Comparison of ENCODE assay signal across 8 mouse cellular contexts in genomic region chr4:117095551-117096452, GRCm38 (mm10). TPM values are rescaled to one million over a fixed set of nuclear protein-coding genes. Genes with fewer than 3 reads are reported as not detected.
DNase-seq lines count a peak whose midpoint lies in the region; ATAC-seq and TF ChIP-seq lines count a peak whose summit lies in the region.

TSS of gene Ptch2 (plus strand) at chr4:117096075.

- peak within 1 kb of the TSS; percentile 76 to 92 for H3K4me3 ChIP-seq in ES-E14 (ENCODE audit: insufficient read depth in 1 of 2, low read depth in 1 of 2, low read length in 2 of 2, poor library complexity in 1 of 2, severe bottlenecking in 1 of 2)
- peak within 1 kb of the TSS; percentile 50 for H3K4me3 ChIP-seq in forebrain, embryonic 16.5 days (replicated peaks; ENCODE audit: low read length)
- peak within 1 kb of the TSS; percentile 60 for H3K4me3 ChIP-seq in layer of hippocampus, adult 2 months
- H3K4me3 ChIP-seq in lung, adult 2 months (replicated peaks; ENCODE audit: extremely low read depth, low read depth, low read length): peak within 1 kb of the TSS; percentile 41
- H3K4me3 ChIP-seq in olfactory bulb, adult 2 months (ENCODE audit: insufficient read depth, low read depth, low read length): peak within 1 kb of the TSS; percentile 73

- intact Hi-C loops in heart, postnatal 14 days (cut with DNase I): loop anchor here (5.0 kb wide), 2 partner anchors 79 to 94 kb away; partner anchors contain the start of gene Eif2b3

- H3K27ac ChIP-seq in ES-E14 (ENCODE audit: insufficient read depth, low read depth, low read length, poor library complexity, severe bottlenecking): peak within 1 kb of the TSS; percentile 46
- H3K27ac ChIP-seq in forebrain, embryonic 16.5 days (ENCODE audit: low read length): no peak within 1 kb of the TSS
- peak within 1 kb of the TSS; percentile 33; the same call in 1 of the 2 replicates for H3K27ac ChIP-seq in layer of hippocampus, adult 2 months
- no peak within 1 kb of the TSS; the same call in 1 of the 2 replicates for H3K27ac ChIP-seq in olfactory bulb, adult 2 months (ENCODE audit: insufficient read depth, low read depth, low read length)

- in situ Hi-C loops in ES-E14 (cut with MboI; ENCODE audit: low sequenced_read_pairs in 2 of 2, unreplicated experiment in 2 of 2): no loop called here

- H3K4me2 ChIP-seq in forebrain, embryonic 16.5 days (ENCODE audit: low read length): peak within 1 kb of the TSS; percentile 76

- under 1% methylated on average over 46 of the region's 50 CpGs for WGBS in forebrain, embryonic 16.5 days
- WGBS in lung, adult 2 months: 3% methylated on average over 50 of the region's 50 CpGs
- WGBS in olfactory bulb, adult 2 months: under 1% methylated on average over 49 of the region's 50 CpGs

- H3K36me3 ChIP-seq in ES-E14 (ENCODE audit: control insufficient read depth, insufficient read depth, low read length, poor library complexity, severe bottlenecking): peaks cover 7% of the 10 kb centered on the region; the same call in 1 of the 2 replicates
- H3K36me3 ChIP-seq in forebrain, embryonic 16.5 days (ENCODE audit: control insufficient read depth, insufficient read depth): no peaks in the 10 kb centered on the region

- H3K9ac ChIP-seq in ES-E14 (ENCODE audit: insufficient read depth, low read depth, low read length, poor library complexity, severe bottlenecking): peak within 1 kb of the TSS; percentile 84
- H3K9ac ChIP-seq in forebrain, embryonic 16.5 days (replicated peaks; ENCODE audit: low read depth, low read length): peak within 1 kb of the TSS; percentile 59

- peaks cover 3 to 18% of the 10 kb centered on the region in 2 experiments; a peak in 3 of 4 replicates for H3K4me1 ChIP-seq in ES-E14 (ENCODE audit: control insufficient read depth in 2 of 2, insufficient read depth in 2 of 2, low read length in 2 of 2, poor library complexity in 1 of 2)
- peaks cover 10% of the 10 kb centered on the region for H3K4me1 ChIP-seq in forebrain, embryonic 16.5 days (replicated peaks; ENCODE audit: control insufficient read depth, insufficient read depth, low read length)
- peaks cover 2% of the 10 kb centered on the region; the same call in 1 of the 2 replicates for H3K4me1 ChIP-seq in lung, adult 2 months (ENCODE audit: control insufficient read depth, insufficient read depth, low read length)
- peaks cover 19% of the 10 kb centered on the region for H3K4me1 ChIP-seq in olfactory bulb, adult 2 months (ENCODE audit: control insufficient read depth, insufficient read depth, low read length)

- no peaks in the 10 kb centered on the region; the same call in 1 of the 2 replicates for H3K27me3 ChIP-seq in forebrain, embryonic 16.5 days (replicated peaks; ENCODE audit: control insufficient read depth, insufficient read depth, low read length)

- ATAC-seq in forebrain, embryonic 16.5 days: peak; percentile 92

- TF ChIP-seq CTCF in layer of hippocampus, adult 2 months (conservative IDR thresholded peaks at IDR 0.05): peak; percentile 43
- no peak for TF ChIP-seq CTCF in lung, adult 2 months (IDR thresholded peaks at IDR 0.05; ENCODE audit: insufficient read depth, low read length)
- no peak for TF ChIP-seq CTCF in olfactory bulb, adult 2 months (IDR thresholded peaks at IDR 0.05; ENCODE audit: insufficient read depth, low read depth, low read length)

- TF ChIP-seq POLR2A in lung, adult 2 months (IDR thresholded peaks at IDR 0.05; ENCODE audit: borderline replicate concordance, extremely low read depth, low read depth, low read length): no peak
- no peak for TF ChIP-seq POLR2A in olfactory bulb, adult 2 months (IDR thresholded peaks at IDR 0.05; ENCODE audit: insufficient read depth, low read depth, low read length)

- no peaks in the 10 kb centered on the region for H3K9me3 ChIP-seq in ES-E14 (ENCODE audit: control insufficient read depth, insufficient read depth, low read depth, low read length)
- H3K9me3 ChIP-seq in forebrain, embryonic 16.5 days (ENCODE audit: control insufficient read depth, low read length): no peaks in the 10 kb centered on the region

- peak; percentile 89 for DNase-seq in ES-E14 (ENCODE audit: low read depth, low spot score)
- DNase-seq in brain, embryonic 18.5 days (ENCODE audit: low read depth, low spot score): peak; percentile 42
- peak; percentile 84 to 90 for DNase-seq in heart, postnatal 14 days
- DNase-seq in layer of hippocampus, adult 2 months (ENCODE audit: low spot score in 2 of 2): peak; percentile 13 to 37
- peak; percentile 38 for DNase-seq in lung, adult 2 months
- DNase-seq in urinary bladder, postnatal 14 days (ENCODE audit: low spot score): peak; percentile 62

TF ChIP-seq in ES-E14, 5 proteins besides CTCF, POLR2A, EP300 and RAD21:
- TF ChIP-seq ZNF384 (IDR thresholded peaks at IDR 0.05; ENCODE audit: low read depth, low read length): 0 out of 2 replicates have a peak, but pooled peaks have one; percentile 44
- TF ChIP-seq ZC3H11A (IDR thresholded peaks at IDR 0.05; ENCODE audit: borderline replicate concordance, low read depth, low read length): no peak
TF ChIP-seq in ES-E14: peak in this region for 1.

RNA-seq across cellular contexts. Expression of gene Ptch2, which starts in this region (rescaled TPM):
- 28.2 and 80.0 TPM in 2 replicates for total RNA-seq in ES-E14 (2012; rRNA removed)
- 2.9 and 5.5 TPM in 2 replicates for polyA plus RNA-seq in forebrain, embryonic 16.5 days (2015; fragmentation: Nextera tagmentation; extraction: Ambion mirVana)
- 1 to 10 TPM; 1.5 to 1.7 TPM for total RNA-seq in heart, postnatal 14 days (2021)
- 1 to 10 TPM; 1.5 to 2.7 TPM for total RNA-seq in layer of hippocampus, adult 2 months (2021)
- polyA plus RNA-seq in lung, adult 2 months (2012; rRNA removed): 8.3 and 8.8 TPM in 2 replicates
- polyA plus RNA-seq in olfactory bulb, adult 2 months (2012; ENCODE audit: insufficient read depth, insufficient read length, low replicate concordance, missing spikeins): not detected in 2 replicates

Comparison
In these comparisons a context has a peak if more than half of its experiments do, and no peak if none do; other contexts are left out.
1. DNase-seq: peak in every context shown above with its lines; median percentile 89 in ES-E14; 87 in heart, postnatal 14 days; 62 in urinary bladder, postnatal 14 days; 42 in brain, embryonic 18.5 days; 38 in lung, adult 2 months; 25 in layer of hippocampus, adult 2 months.
2. H3K27ac ChIP-seq: peak in ES-E14 (single experiment) and layer of hippocampus, adult 2 months (single experiment); none in forebrain, embryonic 16.5 days (single experiment) and olfactory bulb, adult 2 months (single experiment).
3. Peak in every context shown above with its lines, with median percentiles within 50 percentile points of each other: H3K4me3 ChIP-seq.